Mouse (Mus musculus) heart, postnatal 36 days (tissue): Measurements from ENCODE around the gene Cntn4. TPM values are rescaled to one million over a fixed set of nuclear protein-coding genes. Genes with fewer than 3 reads are reported as not detected.

Source experiments
- DNase-seq, 2 experiments: peaks; one replicate each; pipeline ENCODE4 v3.0.0; 2021 to 2022
- intact Hi-C: fragments of 180-260 bp; cut with DNase I; formaldehyde crosslinking; loops from one replicate; pipeline ENCODE4 v1.15.1; 2025
- total RNA-seq, 2 experiments: library from RNA; stranded (reverse); gene quantifications; 2 replicates each; pipeline ENCODE4 v1.2.3; 2021

The Cntn4 gene
- not detected for total RNA-seq

DNA sequence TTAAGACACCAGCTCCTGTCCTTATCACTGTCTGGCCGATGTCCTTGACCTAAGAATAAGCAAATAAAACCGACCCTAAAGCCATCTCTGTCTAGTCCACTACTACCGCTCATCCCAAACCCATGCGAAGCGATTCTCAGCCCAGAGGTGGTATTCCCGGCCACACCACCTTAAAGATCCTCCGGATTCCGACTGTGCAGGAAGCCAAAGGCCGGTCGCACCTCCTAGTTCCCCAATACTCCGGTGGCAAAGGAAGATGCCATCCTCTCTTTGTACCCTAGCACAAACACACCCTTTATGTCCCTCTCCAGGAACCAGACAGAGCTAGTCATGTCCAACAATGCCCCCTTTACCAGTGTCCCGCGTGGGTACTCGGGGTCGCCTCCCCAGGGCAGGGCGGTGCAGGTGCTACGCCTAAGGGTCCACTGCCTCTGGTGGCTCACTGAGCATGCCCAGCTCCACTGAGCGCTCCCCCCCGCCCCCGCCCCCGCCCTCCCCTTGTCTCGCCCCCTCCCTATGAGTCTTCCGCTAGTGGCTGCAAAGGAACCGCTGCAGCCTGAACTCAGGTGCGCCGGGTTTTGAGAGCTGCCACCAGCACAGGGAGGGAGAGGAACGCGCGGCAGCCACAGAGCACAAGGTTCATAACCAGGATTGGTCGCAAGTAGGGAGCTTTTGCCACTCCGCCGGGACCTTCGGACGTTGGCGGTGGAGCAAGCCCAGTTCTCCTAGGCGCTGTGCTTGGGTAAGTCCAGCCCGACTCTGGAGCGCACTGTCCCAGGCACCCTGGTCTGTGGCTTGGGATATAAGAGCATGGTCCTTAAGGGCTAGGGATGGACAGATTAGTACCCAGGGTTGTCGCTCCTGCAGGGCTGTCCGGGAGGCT is at the start of gene Cntn4:
Cntn4 (plus strand) TSS at position 512 of the 883 bp plus-strand sequence.
- intact Hi-C loops: no loop called here
- no peak for DNase-seq

DNA sequence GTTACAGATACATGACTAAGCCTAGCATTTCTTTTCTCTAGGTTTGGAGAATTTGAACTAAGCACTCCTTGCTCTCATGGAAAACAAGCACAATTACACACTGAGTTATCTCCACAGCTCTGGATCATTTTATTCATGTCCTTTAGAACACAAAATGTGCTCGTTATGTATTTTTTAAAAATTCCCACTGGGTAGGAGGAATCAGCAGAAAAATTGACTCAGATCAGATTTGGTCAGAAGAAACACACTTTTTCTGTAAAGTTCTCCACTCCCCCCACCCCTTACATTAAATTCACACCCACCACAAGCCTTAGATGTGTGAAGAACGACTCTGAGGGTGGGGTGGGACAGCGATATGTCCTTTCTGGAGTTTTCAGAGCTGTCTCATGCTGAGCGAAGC is 3.2 kb upstream of the Cntn4 start:
- DNase-seq: no peak
- intact Hi-C loops: no loop called here

DNA sequence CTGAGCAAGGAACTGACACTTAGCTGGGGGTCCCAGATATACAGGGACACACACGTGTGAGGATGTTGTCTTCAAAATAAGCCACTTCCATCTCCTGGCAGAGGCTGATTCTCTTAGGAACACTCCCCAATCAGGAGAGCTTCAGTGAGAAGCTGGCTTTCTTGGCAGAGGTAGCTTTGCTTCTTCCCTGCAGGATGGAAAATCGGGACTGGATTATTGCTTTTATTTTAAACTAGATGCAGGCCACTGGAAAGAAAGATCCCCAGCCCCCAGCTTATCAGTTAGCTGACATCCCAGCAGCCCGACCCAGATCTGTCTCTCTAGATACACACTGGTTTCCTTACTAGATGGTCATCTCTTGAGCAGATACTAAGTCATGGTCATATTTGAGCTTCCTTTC is 2.4 kb upstream of the Cntn4 start:
- intact Hi-C loops: no loop called here
- no peak for DNase-seq

DNA sequence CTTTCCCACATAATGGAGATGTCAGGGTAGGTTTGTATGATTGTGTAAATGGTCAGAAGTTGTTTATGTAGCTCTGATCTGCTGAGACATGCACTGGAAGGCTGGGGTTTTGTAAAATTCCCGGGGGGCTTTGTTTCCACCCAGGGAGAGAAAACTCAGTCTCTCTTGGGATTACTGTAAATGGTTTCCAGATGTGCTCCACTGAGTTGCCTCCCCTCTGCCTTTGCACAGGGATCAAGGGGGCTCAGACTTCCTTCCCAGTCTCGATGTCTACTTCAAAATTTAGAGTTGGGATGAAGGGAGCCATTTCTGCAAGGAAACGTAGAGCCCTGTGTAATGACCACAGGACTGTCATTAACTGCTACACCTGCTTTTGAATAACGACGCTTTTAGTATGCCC is 823 bp upstream of the Cntn4 start:
- DNase-seq: no peak
- intact Hi-C loops: no loop called here

DNA sequence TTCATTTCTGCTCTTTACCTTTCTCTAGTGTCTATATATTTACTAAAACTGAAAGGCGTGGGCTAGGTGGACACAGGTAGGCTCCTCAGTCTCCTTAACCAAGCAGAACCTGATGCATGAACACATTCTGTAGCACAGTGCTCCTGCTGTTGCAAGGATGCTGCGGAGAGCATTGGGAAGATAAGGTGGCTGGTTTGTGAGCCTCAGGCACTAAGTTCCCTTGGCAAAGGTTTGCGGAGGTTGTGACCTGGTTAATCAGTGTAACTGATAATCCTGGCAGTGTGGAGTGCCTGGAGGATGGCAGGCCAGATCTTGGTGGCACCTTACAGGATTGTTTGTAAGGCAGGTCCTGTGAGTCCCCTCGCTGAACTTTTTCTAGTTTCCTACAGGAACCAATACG is 1.3 kb downstream of the Cntn4 start:
- intact Hi-C loops: no loop called here
- no peak for DNase-seq

DNA sequence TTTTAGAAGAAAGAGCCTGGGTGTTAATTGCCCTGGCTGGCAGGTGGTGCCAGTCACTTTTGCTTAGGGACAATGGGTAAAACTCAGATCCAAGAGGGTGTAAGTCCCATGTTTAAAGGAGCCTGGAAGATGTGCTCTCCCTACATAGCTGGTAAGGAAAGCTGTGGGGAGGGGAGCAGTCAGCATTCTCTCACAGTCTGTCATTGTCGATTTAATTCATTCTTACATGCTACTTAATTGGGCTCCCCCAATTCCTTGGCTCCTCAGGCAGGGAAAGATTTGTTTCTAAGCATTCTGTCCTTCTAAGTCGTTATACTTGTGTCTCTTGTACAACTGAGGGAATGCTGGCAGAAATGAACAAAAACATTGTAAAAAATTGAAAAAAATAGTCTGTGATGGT is 4.0 kb downstream of the Cntn4 start:
- intact Hi-C loops: no loop called here
- DNase-seq: no peak

DNA sequence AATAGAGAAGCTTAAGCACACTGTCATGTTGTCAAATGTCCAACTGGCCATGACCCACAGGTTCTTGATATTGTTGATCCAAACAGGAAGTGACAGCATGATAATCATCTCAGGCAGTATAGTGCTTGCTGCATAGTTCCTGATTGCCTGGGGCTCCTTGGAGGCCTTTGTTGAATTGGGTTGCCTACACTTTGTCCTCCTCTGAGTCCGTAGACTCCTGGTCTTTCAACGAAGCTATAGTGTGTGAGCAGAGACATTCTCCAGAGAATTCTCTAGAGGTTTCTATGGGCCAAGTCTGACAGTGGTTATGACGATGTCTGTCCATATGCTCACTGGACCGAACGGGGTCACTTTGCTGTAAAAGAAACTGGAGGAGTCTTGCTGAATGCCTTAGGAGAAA is 5.8 kb downstream of the Cntn4 start:
- intact Hi-C loops: no loop called here
- DNase-seq: no peak

DNA sequence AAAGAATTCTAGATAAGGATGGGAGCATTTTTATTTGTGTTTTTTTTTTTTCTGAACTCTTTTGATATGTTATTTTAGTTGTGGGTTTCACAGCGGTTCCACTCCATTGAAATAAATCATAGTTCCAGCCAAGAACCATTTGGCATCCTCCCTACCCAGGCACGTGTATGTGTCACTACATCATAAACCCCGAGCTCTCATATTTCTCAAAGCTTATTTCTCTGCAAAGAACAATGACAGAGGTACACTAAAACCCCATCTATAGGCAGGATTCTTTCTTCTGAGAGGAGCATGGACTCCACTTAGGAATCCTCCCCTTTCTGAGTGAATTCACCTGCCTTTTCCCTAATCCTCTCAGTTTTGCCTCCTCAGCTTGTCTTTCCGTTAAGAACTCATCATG is 6.7 kb downstream of the Cntn4 start:
- no peak for DNase-seq
- intact Hi-C loops: no loop called here

DNA sequence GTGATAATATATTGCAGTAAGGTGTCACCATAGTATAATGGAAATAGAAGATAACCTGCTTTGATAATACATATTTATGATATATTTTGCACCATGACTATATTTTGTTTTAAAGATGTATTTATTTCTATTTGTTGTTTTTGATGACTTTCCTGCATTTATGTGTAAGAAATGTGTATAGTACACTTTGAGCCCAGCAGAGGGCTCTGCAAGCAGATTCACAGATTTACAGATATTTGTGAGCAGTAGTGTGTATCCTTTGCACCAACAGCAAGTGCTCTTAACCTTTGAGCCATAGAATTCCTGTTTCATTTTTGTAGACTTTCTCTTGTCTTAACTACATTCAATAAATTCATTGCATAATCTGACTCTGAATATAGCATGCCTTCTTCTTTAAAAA is 10.7 kb downstream of the Cntn4 start:
- no peak for DNase-seq

DNA sequence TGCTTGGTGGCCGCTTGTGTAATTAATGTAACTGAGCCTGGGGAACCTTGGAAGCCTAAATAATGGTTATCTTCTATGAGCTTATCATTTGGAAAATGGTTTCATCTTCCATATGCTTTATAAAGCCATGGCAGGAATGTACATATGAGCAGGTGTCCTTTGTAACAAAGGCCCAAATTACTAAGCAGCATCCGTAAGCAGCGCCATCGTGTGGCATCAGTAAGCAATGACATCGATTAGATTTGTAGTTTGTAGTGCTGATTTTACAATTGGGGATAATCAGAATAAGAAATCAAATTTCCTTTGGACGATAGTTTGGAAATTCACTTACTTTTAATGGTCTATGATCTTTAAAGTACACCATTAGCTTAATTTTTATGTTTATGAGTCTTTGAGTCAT is 64.6 kb downstream of the Cntn4 start:
- DNase-seq: no peak
- intact Hi-C loops: no loop called here

More for the DNA sequence above, 10.7 kb downstream of the Cntn4 start:
- intact Hi-C loops: no loop called here

DNA sequence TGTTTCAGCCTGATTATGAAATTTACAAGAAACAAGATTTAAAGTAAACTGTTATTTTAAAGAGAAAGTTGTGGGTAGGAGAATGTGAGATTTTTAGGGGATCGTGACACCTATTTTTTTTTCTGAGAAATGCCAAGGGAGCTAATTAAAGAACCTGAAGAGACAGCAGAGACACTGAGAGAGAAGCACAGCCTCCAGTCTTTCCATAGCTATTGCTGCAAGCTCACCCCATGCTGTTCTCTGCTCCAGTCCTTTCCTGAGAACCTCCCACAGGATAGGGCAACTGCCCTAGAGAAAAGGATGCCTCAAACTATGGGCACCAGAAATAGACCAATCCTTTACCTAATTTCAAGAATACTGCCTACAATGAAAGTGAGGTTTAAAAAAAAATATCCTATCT is 103.2 kb downstream of the Cntn4 start:
- intact Hi-C loops: no loop called here
- no peak for DNase-seq

DNA sequence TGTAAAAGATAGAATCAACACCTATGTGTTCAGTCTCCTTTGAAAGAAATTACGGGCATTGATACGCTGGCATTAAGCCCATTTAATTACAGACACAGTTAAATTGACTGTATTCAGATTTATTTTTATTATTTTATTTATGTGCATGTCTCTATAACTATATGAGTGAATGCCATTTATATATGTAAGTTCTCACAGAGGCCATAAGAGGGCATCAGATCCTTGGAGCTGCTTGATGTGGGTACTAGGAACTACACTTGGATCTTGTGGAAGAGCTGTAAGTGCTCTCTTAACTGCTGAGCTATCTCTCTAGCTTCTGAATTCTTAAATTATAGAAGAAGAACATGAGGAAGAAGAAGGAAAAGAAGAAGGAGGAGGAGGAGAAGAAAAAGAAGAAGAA is 111.0 kb downstream of the Cntn4 start:
- intact Hi-C loops: no loop called here
- DNase-seq: no peak

DNA sequence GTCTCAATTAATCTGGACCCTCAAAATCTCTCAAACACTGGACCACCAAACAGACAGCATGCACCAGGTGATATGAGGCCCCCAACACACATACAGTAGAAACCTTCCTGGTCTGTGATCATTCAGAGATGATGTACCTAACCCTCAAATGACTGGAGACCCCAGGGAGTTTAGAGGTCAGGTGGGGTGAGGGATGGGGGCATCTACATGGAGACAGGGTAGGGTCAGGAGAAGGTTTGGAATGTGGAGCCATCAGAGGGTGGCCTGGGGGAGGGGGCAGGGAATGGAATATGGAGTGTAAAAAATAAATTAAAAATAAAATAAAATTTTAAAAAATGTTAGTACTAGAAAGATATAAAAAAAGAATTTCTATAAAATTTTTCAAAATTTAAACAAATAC is 157.6 kb downstream of the Cntn4 start:
- intact Hi-C loops: no loop called here
- no peak for DNase-seq

DNA sequence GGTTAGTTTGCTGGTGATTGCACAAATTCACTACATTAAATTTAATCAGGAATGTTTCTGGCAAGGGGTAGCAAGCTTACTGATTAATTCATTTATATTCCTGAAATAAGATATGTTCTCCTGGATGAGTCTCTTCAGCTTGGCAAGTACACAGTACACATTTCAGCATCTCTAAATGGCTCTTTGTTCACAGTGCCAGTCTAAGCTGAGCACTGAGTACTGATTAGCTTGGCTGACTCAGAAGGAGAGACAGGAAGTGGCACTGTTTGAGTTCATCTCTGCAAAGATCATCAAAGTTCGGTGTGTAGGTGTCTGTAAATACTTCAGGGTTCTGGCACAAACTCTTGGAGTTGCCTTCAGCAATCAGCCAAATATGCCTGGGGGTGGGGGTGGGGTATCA is 169.8 kb downstream of the Cntn4 start:
- no peak for DNase-seq
- intact Hi-C loops: no loop called here

DNA sequence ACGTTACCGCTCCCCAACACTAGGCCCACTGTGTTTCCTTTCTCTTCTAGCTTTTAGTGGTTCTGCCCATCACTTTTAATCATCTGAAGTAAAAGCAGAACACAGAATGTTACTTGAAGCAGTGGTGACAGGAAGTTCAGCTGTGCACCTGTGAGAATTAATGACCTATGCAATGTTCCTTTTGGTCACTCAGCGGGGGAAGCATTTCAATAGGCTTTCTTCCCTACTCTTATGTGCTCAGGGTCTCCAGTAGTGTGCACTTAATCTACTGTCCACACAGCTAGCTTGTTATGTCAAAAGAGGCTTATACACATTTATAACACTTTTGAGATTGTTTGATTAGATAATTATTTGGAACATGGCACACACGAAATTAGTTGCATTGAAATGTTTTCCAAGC is 215.4 kb downstream of the Cntn4 start:
- DNase-seq: no peak
- intact Hi-C loops: no loop called here

DNA sequence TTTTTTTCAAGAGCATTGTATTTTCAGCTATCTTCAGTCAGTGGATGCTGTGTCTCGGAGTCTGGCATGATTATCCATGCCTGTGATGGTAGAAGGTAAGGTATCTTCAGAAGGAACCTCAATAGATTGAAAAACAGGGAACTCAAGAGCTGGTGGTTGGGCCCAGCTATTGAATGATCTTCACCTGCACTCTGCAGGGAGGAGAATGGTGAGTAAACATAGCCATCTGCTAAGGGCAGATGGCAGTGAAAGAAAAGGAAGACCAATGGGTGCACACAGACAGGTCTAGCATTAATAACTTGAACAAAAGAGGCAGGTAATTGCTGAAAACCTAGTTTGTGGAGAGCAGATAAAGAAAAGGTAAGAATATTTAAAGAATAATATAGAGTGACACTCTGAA is 261.0 kb downstream of the Cntn4 start:
- intact Hi-C loops: no loop called here
- no peak for DNase-seq

DNA sequence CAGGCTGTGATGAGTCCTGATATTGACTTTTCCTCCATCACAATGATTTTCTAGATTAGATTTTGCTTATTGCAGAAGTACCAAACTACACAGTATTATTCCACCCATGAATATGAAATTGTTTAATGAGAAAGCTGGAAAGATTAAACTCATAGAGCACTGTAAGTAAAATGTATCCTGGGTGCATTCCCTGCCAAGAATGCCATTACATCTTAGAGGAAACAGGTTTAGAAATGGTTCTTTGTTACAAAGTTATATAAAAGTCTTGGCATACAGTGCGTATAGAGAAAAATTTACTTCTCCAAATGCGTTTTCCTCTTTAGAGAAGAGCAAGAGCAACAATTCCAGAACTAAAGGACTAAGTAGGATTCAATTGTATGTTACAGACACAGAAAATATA is 261.8 kb downstream of the Cntn4 start:
- intact Hi-C loops: no loop called here
- no peak for DNase-seq

DNA sequence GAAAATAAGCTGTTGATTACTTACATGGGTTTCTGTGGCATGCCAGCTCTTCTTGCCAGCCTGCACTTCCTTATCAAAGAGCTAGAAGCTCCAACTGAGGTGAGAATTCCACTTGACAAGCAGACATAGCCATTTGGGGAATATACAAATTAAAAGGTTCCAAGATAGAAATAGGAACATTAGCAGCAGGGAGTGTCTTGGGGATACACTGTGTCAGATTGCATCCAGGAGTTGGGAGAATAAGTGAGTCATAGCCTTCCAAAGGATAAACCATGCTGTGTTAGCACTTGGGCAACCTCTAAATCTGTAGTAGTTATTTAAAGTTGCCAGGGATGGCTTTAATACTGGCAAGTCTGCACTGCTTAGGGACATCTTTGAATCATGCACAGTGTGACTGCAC is 263.1 kb downstream of the Cntn4 start:
- no peak for DNase-seq
- intact Hi-C loops: no loop called here

DNA sequence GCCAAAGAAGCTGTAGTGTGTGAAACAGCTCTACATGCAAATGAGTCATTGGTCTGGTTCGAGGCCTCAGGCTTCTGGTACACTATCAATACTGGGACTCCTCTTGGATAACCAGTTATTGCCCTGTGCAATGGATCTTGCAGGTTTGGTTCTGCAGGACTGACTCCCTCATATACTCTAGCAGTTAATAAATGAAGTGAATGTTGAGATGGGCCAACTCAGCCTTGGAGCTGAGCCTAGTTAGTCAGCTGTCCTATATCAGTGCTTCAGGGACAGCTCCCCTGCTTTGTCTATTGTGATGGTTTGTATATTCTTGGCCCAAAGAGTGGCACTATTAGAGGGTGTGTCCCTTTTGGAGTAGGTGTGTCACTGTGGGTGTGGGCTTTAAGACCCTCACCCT is 314.0 kb downstream of the Cntn4 start:
- DNase-seq: no peak
- intact Hi-C loops: no loop called here

DNA sequence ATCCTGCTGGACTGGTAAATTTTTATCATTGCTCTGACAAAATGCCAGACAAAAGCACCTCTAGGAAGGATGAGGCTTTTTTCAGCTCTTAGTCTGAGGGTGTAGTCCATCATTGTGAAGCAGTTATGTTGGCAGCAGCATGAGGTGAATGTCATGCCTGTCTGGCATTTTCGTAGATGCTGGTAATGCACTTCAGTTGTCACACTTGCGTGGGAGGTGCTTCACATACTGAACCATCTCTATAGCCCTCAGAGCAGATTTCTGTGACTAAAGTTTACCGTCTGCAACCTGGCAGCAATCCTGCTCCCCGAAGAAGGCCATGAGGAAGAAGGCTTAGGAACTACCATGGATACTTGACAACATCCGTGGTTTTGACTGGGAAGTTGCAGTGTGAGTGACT is 335.6 kb downstream of the Cntn4 start:
- DNase-seq: no peak
- intact Hi-C loops: no loop called here

DNA sequence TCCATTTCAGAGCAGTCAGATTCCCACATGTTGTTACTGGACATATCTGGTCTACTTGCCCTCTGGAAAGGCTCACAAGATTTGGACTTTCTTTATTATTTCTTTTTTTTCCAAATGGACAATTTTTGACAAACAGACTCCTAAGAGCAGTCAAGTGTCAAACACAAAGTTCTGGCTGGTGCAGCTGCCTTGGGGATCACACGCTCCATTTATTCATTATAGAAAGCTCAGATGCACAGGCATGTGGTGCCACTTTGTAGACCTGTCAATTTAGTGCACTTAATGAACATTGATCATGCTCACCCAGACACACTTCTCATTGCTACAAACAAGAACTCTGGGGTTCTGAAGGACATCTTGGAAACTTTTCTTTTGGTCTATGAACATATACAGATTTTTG is 337.7 kb downstream of the Cntn4 start:
- intact Hi-C loops: no loop called here
- no peak for DNase-seq

DNA sequence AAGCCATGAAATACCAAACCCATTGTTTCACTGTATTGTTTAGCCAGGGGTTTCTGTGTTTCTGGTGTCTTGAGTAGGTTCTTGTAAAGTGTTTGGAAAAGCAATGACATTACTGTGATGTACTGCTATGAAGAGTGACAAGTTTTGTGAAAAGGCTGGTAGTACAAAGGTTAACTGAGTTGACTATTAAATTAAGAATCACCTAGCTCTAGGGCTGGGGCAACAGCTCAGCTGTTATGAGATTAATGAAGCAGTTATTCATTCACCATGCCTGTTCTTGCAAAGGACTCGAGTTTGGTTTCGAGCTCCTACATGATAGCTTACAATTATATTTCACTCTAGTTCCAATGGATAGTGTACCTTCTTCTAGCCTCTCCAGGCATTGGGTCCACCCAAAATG is 371.4 kb downstream of the Cntn4 start:
- intact Hi-C loops: no loop called here
- no peak for DNase-seq

DNA sequence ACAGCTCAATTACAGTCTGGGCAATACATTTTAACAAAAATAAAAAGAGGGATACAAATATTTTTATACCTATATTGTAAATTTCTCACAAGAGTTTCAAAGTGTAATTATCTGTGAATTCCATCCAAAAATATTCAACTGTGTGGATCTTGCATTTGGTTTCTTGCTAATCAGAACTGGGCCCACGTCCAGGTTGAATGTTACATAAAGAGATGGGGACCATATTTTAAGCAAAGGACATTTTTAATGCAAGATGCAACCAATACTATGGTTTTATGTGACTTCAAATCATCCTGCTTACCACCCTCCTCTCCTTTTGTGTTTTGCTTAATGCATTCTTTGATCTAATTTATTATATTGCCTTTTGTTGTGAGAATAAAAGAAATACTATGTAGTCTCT is 378.7 kb downstream of the Cntn4 start:
- intact Hi-C loops: no loop called here
- DNase-seq: no peak
